Mouse (Mus musculus) lung, adult 2 months (tissue): ENCODE data around the gene Faim.

ENCODE experiments used
- CTCF ChIP-seq: fragments of 200-500 bp; IDR thresholded peaks from 2 replicates; pipeline ENCODE4 v1.5.1; 2011; ENCODE audit warnings: mild to moderate bottlenecking, low read length, control low read depth; ENCODE audit not compliant: insufficient read depth
- POLR2A ChIP-seq: fragments of 200-500 bp; IDR thresholded peaks from 2 replicates; pipeline ENCODE4 v1.6.1; 2011; ENCODE audit warnings: low read depth, mild to moderate bottlenecking, control low read depth, low read length, borderline replicate concordance; ENCODE audit errors: extremely low read depth

DNA sequence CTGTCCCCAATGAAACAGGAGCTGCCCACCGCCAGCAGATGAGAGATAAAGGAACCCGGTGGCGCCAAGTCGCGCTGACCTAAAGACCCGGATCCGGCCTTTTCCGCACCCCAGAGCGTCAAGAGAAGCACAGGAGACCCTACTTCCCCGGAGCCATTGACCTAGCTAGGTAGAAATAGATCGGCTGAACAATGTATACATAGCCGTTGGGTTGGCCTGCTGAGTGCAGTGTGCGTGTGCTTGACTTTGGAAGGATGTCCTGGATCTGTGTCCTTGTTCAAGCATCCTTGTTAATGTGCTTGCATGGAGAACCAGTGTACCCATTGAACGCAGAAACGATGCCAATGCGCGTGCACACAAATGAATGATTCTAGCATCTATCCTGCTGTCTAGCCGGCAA lies 22.5 kb upstream of the Faim start:
- TF ChIP-seq CTCF (no peak), POLR2A (no peak)
